Mouse (Mus musculus) small intestine, adult 2 months (tissue): ENCODE measurements around the gene Pam. TPM values are rescaled to one million over a fixed set of nuclear protein-coding genes. Genes with fewer than 3 reads are reported as not detected.
"Not testable (repeated sequence)": the region's sequence is repeated elsewhere in the genome, so short reads cannot be mapped to it uniquely, and the experiment has no call there.

Experiments
- H3K27ac ChIP-seq: fragments of 200-500 bp; 2 replicates; pipeline ENCODE4 v1.5.1; 2012; ENCODE audit warnings: low read depth, low read length, control low read depth, inconsistent platforms; ENCODE audit not compliant: insufficient read depth
- H3K27me3 ChIP-seq: fragments of 200-500 bp; 2 replicates; pipeline ENCODE4 v1.6.1; 2012; ENCODE audit warnings: mild to moderate bottlenecking, moderate library complexity, low read length, inconsistent platforms; ENCODE audit not compliant: control insufficient read depth, insufficient read depth
- H3K36me3 ChIP-seq: fragments of 200-500 bp; 2 replicates; pipeline ENCODE4 v1.6.1; 2012; ENCODE audit warnings: mild to moderate bottlenecking, low read length, control low read depth, inconsistent platforms; ENCODE audit not compliant: control insufficient read depth, insufficient read depth
- H3K4me1 ChIP-seq: fragments of 200-500 bp; 2 replicates; pipeline ENCODE4 v1.6.1; 2012; ENCODE audit warnings: low read length, inconsistent platforms, mixed read lengths; ENCODE audit not compliant: control insufficient read depth, insufficient read depth, insufficient read length
- H3K4me3 ChIP-seq: fragments of 200-500 bp; 2 replicates; pipeline ENCODE4 v1.5.1; 2012; ENCODE audit warnings: low read depth, mild to moderate bottlenecking, control low read depth, inconsistent platforms, low read length, moderate library complexity
- CTCF ChIP-seq: fragments of 200-500 bp; IDR thresholded peaks from 2 replicates; pipeline ENCODE4 v1.5.1; 2012; ENCODE audit warnings: low read depth, mild to moderate bottlenecking, control low read depth, inconsistent platforms, low read length, moderate library complexity, mixed read lengths; ENCODE audit not compliant: insufficient replicate concordance, insufficient read length; ENCODE audit errors: extremely low read depth
- POLR2A ChIP-seq: fragments of 200-500 bp; IDR thresholded peaks from 2 replicates; pipeline ENCODE4 v1.6.1; 2012; ENCODE audit warnings: low read depth, mild to moderate bottlenecking, control low read depth, inconsistent platforms, low read length, moderate library complexity
- WGBS: fragments of 180-500 bp; shearing (Covaris S2); methylation state at CpG from one replicate; pipeline ENCODE4 v1.1.7; 2018; 5-methylcytosine and 5-hydroxymethylcytosine counted together
- polyA plus RNA-seq: library from polyadenylated mRNA; depleted of rRNA; stranded (reverse); fragments of >200 nt; gene quantifications from 2 replicates; pipeline ENCODE4 v1.2.3, GENCODE M21; 2012

Pam gene
- polyA plus RNA-seq, 1 experiment: 99.5 TPM

DNA sequence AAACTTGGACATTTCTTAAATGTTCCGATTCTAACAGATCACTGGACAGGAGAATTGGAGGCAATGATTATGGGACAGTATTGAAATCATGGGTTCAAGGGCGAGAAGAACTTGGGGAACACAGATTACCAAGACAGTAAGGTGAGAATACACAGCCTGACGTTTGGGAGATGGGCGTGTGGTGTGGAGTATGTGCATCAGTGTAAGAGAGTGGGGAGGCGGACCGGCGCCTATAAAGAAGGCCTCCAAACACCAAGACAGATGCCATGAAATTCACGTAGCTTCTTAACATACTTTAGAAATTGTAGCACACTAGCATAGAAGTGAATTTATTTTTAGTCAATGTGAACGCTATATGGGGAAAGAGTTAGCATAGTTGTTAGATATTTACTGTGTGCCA, 76.5 kb downstream of the Pam start:
- Histone ChIP-seq H3K4me3 (no peak overlapping the region), H3K4me1 (no peaks in the 10 kb centered on the region), H3K27ac (no peak overlapping the region), H3K36me3 (no peaks in the 10 kb centered on the region), H3K27me3 (no peaks in the 10 kb centered on the region)
- TF ChIP-seq POLR2A: no peak
- no peak for TF ChIP-seq CTCF
- 91% methylated on average over 9 of the region's 9 CpGs for WGBS

DNA sequence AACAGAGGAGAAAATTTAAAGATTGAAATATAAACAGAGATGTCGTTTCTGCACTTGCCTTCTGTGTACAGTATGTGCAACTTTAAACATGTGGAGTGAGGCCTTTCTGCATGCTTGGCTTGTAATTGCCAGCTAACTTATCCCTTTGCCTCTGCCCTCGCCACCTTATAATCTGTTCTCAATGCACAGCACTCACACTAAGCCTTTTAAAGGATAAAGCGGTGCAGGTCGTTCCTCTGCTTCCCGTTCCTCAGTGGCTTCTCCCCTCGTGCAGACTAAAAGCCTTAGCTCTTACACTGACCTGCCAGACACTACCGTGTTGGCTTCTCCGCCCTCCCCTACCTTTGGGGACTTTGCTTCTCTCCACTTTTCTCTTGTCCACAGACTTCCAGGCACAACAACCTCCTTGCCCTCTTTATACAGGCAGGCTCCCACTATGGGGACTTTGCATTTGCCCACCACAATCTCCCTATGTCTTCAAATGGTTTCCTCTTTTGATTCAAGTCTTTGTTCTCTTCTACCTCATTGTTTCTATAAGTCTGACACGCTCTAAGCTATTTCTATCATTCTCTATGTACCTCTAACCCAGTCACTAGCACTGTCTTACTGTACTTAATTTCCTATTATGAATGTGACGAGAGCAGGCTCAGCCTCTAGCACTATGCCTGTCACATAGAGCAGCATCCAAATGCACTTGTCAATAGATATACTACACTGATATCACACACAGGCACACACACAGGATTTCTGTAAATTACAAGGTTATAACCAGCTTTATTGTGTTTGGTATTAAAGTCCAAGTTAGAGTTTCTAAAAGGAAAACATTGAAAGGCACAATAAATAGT, 79.2 kb downstream of the Pam start:
- no peaks in the 10 kb centered on the region for H3K27me3 ChIP-seq
- no peaks in the 10 kb centered on the region for H3K4me1 ChIP-seq
- WGBS: 65% methylated on average over 10 of the region's 10 CpGs
- no peaks in the 10 kb centered on the region for H3K36me3 ChIP-seq
- H3K4me3 ChIP-seq: no peak overlapping the region
- H3K27ac ChIP-seq: no peak overlapping the region
- no peak for TF ChIP-seq POLR2A
- TF ChIP-seq CTCF: no peak

DNA sequence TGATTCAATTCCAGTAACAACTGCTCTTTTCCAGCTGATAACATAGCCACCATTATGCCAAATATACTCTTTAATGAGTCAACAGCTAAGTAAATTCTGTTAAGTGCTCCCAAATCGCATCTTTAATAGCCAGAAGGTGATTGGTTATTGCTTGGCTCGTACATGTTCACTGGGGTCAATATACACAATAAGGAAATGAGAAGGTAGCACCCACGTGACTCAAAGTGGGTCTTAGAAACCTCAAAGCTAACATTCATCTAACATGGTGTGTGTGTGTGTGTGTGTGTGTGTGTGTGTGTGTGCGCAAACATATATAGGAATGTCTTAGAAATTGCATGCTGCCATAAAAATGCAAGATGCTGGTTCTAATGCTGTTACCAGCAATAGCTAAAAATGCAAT, 79.9 kb downstream of the Pam start:
- H3K27ac ChIP-seq: no peak overlapping the region
- H3K36me3 ChIP-seq: no peaks in the 10 kb centered on the region
- H3K27me3 ChIP-seq: no peaks in the 10 kb centered on the region
- TF ChIP-seq POLR2A: no peak
- no peak for TF ChIP-seq CTCF
- no peaks in the 10 kb centered on the region for H3K4me1 ChIP-seq
- 54% methylated on average over 4 of the region's 4 CpGs for WGBS
- H3K4me3 ChIP-seq: no peak overlapping the region

DNA sequence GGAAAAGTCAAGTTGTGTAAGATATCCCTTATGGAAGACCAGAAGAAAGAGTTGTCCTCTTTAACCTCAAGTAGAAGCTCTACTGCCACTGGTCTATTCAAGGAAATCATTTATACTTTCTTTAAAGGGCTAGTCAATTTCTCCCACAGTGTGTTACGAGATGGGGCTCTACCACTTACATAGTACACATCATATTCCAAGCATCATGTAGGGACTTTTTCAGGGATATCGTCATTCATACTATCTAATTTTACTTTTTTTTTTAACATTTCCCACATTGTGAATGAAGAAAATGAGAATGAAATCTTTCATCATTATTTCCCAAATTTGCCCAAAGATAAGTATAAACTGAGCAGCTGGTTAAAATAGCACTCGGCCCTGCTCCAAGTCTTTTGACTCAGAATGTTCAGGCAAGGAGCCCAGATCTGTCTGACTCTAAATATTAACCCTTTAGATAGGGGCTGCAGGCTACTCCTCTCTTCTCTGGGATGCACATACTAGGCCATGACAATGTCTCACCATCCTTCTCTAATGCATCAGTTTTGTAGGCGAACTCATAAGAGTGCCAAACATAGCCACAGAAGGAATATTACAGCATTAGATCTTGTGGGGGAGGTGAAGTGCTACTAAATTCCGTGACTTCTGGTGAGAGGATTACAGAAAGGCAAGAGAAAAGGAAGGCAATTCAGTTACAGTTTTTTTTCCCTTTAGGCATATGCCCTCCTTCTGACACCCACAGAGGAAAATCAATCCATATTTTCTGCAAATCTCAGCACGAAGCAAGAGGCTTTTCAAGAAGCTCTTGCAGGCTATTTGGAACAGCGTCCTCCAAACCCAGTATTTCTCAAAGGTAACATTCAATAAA, 92.7 kb downstream of the Pam start:
- Histone ChIP-seq H3K27me3 (no peaks in the 10 kb centered on the region), H3K4me3 (no peak overlapping the region), H3K27ac (no peak overlapping the region), H3K36me3 (no peaks in the 10 kb centered on the region), H3K4me1 (no peaks in the 10 kb centered on the region)
- TF ChIP-seq POLR2A (no peak), CTCF (no peak)
- WGBS: 71% methylated on average over 7 of the region's 7 CpGs

DNA sequence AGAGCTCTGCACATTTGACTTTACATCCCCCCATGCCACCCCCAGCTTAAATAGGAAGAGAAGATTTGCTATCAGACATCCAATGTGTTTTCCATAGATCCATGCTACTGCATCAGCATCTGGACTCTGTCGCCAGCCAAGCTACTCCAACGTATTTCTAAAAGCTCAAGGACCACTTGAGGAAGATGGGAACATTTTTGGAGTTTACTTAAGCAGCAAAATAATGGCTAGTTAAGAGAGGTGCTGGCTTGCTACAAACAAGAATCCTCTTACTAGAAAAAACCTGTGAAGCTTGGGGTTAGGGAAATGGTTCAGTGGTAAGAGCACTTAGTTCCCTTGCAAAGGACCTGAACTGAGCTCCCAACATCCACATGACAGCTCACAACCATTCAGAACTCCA, 96.0 kb downstream of the Pam start:
- WGBS: 85% methylated on average over 2 of the region's 2 CpGs
- H3K4me3 ChIP-seq: no peak overlapping the region
- H3K27ac ChIP-seq: no peak overlapping the region
- TF ChIP-seq POLR2A (no peak), CTCF (no peak)
- no peaks in the 10 kb centered on the region for H3K27me3 ChIP-seq
- H3K4me1 ChIP-seq: no peaks in the 10 kb centered on the region
- no peaks in the 10 kb centered on the region for H3K36me3 ChIP-seq

DNA sequence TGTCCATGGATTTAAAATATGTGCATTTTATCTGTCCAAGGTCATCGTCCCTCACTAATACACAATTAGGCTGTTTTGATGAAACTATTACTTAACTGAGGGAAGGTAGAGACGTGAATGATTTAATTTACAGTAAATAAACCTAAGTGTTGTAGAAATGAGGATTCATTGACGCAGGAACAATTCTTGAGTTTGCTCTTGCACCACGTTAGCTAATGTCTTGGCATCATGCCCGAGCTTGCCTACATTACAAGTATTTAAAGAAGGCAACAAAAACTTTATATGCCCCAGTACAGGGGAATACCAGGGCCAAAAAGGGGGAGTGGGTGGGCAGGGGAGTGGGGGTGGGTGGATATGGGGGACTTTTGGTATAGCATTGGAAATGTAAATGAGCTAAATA, 96.5 kb downstream of the Pam start:
- H3K4me3 ChIP-seq, H3K27me3 ChIP-seq, H3K27ac ChIP-seq, H3K4me1 ChIP-seq, H3K36me3 ChIP-seq: not testable (repeated sequence)
- WGBS: 56% methylated on average over 5 of the region's 5 CpGs

DNA sequence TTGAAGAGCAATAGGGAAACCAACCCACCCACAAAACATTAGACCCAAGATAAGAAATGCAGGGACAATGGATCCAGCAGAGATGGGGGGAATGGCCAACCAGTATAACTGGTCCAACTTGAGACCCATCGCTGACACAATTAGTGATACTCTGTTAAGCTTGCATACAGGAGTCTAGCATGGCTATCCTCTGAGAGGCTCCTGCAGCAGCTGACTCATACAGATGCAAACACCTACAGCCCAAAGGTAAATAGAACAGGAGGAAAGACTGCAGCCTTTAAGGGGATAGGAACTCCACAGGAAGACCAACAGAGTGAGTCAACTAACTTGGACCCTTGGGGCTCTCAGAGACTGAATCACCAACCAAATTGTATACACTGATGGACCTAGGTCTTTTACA, 98.4 kb downstream of the Pam start:
- Histone ChIP-seq H3K4me3 (no peak overlapping the region), H3K27ac (no peak overlapping the region), H3K27me3 (no peaks in the 10 kb centered on the region), H3K4me1 (no peaks in the 10 kb centered on the region), H3K36me3 (no peaks in the 10 kb centered on the region)
- 59% methylated on average over 1 of the region's 1 CpGs for WGBS
- TF ChIP-seq CTCF: no peak
- TF ChIP-seq POLR2A: no peak
